Mouse (Mus musculus): ENCODE measurements around the gene Dda1. TPM values are rescaled to one million over a fixed set of nuclear protein-coding genes. Genes with fewer than 3 reads are reported as not detected.

The Dda1 gene
- polyA plus RNA-seq, 1 experiment from 2014 or later: 169 TPM

Other genes with a start within 250 kb of the Dda1 start
- gene Myo9b, start 196.5 kb upstream of the Dda1 start, polyA plus RNA-seq (2016; fragmentation: Nextera tagmentation; extraction: Ambion mirVana): 24.1 and 25.4 TPM in 2 replicates
- 59.1 and 61.9 TPM in 2 replicates for gene Haus8, start 196.3 kb upstream of the Dda1 start, polyA plus RNA-seq (2016; fragmentation: Nextera tagmentation; extraction: Ambion mirVana)
- 74.4 and 84.6 TPM in 2 replicates for gene Use1, start 102.4 kb upstream of the Dda1 start, polyA plus RNA-seq (2016; fragmentation: Nextera tagmentation; extraction: Ambion mirVana)
- gene Ocel1, start 97.9 kb upstream of the Dda1 start, polyA plus RNA-seq (2016; fragmentation: Nextera tagmentation; extraction: Ambion mirVana): 7.5 and 8.1 TPM in 2 replicates
- 125 and 139 TPM in 2 replicates for gene Nr2f6, start 87.2 kb upstream of the Dda1 start, polyA plus RNA-seq (2016; fragmentation: Nextera tagmentation; extraction: Ambion mirVana)
- 5.8 and 7.2 TPM in 2 replicates for gene Ushbp1, start 73.4 kb upstream of the Dda1 start, polyA plus RNA-seq (2016; fragmentation: Nextera tagmentation; extraction: Ambion mirVana)
- 112 and 121 TPM in 2 replicates for gene Babam1, start 72.3 kb upstream of the Dda1 start, polyA plus RNA-seq (2016; fragmentation: Nextera tagmentation; extraction: Ambion mirVana)
- 35.2 and 56.1 TPM in 2 replicates for gene Ankle1, start 63.2 kb upstream of the Dda1 start, polyA plus RNA-seq (2016; fragmentation: Nextera tagmentation; extraction: Ambion mirVana)
- gene Abhd8, start 5.5 kb upstream of the Dda1 start, polyA plus RNA-seq (2016; fragmentation: Nextera tagmentation; extraction: Ambion mirVana): 76.3 and 88.4 TPM in 2 replicates
- 221 and 249 TPM in 2 replicates for gene Mrpl34, start 4.2 kb upstream of the Dda1 start, polyA plus RNA-seq (2016; fragmentation: Nextera tagmentation; extraction: Ambion mirVana)
- gene Ano8, start 16.8 kb downstream of the Dda1 start, polyA plus RNA-seq (2016; fragmentation: Nextera tagmentation; extraction: Ambion mirVana): 3.3 and 6.8 TPM in 2 replicates
- gene Gtpbp3, start 18.9 kb downstream of the Dda1 start, polyA plus RNA-seq (2016; fragmentation: Nextera tagmentation; extraction: Ambion mirVana): 18.2 and 22.5 TPM in 2 replicates
- 50.2 and 52.7 TPM in 2 replicates for gene Plvap, start 42.6 kb downstream of the Dda1 start, polyA plus RNA-seq (2016; fragmentation: Nextera tagmentation; extraction: Ambion mirVana)
- gene Ccdc194, start 56.5 kb downstream of the Dda1 start, polyA plus RNA-seq (2016; fragmentation: Nextera tagmentation; extraction: Ambion mirVana): 0.51 and 0.60 TPM in 2 replicates
- 8.9 and 9.6 TPM in 2 replicates for gene Bst2, start 68.3 kb downstream of the Dda1 start, polyA plus RNA-seq (2016; fragmentation: Nextera tagmentation; extraction: Ambion mirVana)
- 68.7 and 71.6 TPM in 2 replicates for gene Mvb12a, start 73.7 kb downstream of the Dda1 start, polyA plus RNA-seq (2016; fragmentation: Nextera tagmentation; extraction: Ambion mirVana)
- 0.18 and 0.26 TPM in 2 replicates for gene Tmem221, start 89.7 kb downstream of the Dda1 start, polyA plus RNA-seq (2016; fragmentation: Nextera tagmentation; extraction: Ambion mirVana)
- not detected in 2 replicates for gene Nxnl1, start 97.4 kb downstream of the Dda1 start, polyA plus RNA-seq (2016; fragmentation: Nextera tagmentation; extraction: Ambion mirVana)
- gene Slc27a1, start 99.7 kb downstream of the Dda1 start, polyA plus RNA-seq (2016; fragmentation: Nextera tagmentation; extraction: Ambion mirVana): 24.1 and 28.9 TPM in 2 replicates
- gene Pgls, start 123.0 kb downstream of the Dda1 start, polyA plus RNA-seq (2016; fragmentation: Nextera tagmentation; extraction: Ambion mirVana): 254 and 268 TPM in 2 replicates
- gene Fam129c, start 128.4 kb downstream of the Dda1 start, polyA plus RNA-seq (2016; fragmentation: Nextera tagmentation; extraction: Ambion mirVana): 5.0 and 5.3 TPM in 2 replicates
- 55.3 and 58.5 TPM in 2 replicates for gene Colgalt1, start 141.8 kb downstream of the Dda1 start, polyA plus RNA-seq (2016; fragmentation: Nextera tagmentation; extraction: Ambion mirVana)
- gene Unc13a, start 202.6 kb downstream of the Dda1 start, polyA plus RNA-seq (2016; fragmentation: Nextera tagmentation; extraction: Ambion mirVana): 4.4 and 8.4 TPM in 2 replicates
- gene Jak3, start 207.1 kb downstream of the Dda1 start, polyA plus RNA-seq (2016; fragmentation: Nextera tagmentation; extraction: Ambion mirVana): 3.2 and 3.6 TPM in 2 replicates
- gene Insl3, start 220.0 kb downstream of the Dda1 start, polyA plus RNA-seq (2016; fragmentation: Nextera tagmentation; extraction: Ambion mirVana): 0.37 and 0.58 TPM in 2 replicates
- gene B3gnt3, start 232.6 kb downstream of the Dda1 start, polyA plus RNA-seq (2016; fragmentation: Nextera tagmentation; extraction: Ambion mirVana): 0.64 and 1.0 TPM in 2 replicates